Mouse (Mus musculus): Measurements from ENCODE around the gene Zfp706. TPM values are rescaled to one million over a fixed set of nuclear protein-coding genes. Genes with fewer than 3 reads are reported as not detected.

The Zfp706 gene
- polyA plus RNA-seq, 1 experiment from 2014 or later, result 379 TPM

- H3K4me1 ChIP-seq (ENCODE audit: control insufficient read depth, insufficient read depth, low read length), result no peaks in the 10 kb centered on the region; the same call in 1 of the 2 replicates
- no peaks in the 10 kb centered on the region for H3K36me3 ChIP-seq (ENCODE audit: control insufficient read depth, insufficient read depth, low read length)
- no peak overlapping the region for H3K27ac ChIP-seq (replicated peaks; ENCODE audit: low read depth, low read length)
- H3K9me3 ChIP-seq (ENCODE audit: control insufficient read depth, low read length), result no peaks in the 10 kb centered on the region
- ATAC-seq (ENCODE audit: low read depth) (no peak), DNase-seq (ENCODE audit: low spot score) (no peak)
- H3K27me3 ChIP-seq (replicated peaks; ENCODE audit: control insufficient read depth, insufficient read depth, low read length), result no peaks in the 10 kb centered on the region
- no peak overlapping the region for H3K4me2 ChIP-seq (ENCODE audit: low read depth, low read length)
- no peak overlapping the region for H3K9ac ChIP-seq (ENCODE audit: low read depth, low read length)
- H3K4me3 ChIP-seq (ENCODE audit: low read depth, low read length), result no peak overlapping the region
Observed at GRCm38 (mm10) chr15:37027956-37028355, 20.4 kb upstream of the Zfp706 start.

GRCm38 (mm10) chr15:37026458-37026857, 18.9 kb upstream of the Zfp706 start:
- ATAC-seq (ENCODE audit: low read depth), result no peak
- WGBS, result 78% methylated on average over 4 of the region's 4 CpGs

GRCm38 (mm10) chr15:37020581-37021245, 13.1 kb upstream of the Zfp706 start:
- no peaks in the 10 kb centered on the region for H3K27me3 ChIP-seq (replicated peaks; ENCODE audit: control insufficient read depth, insufficient read depth, low read length)
- ATAC-seq (ENCODE audit: low read depth) (no peak), DNase-seq (ENCODE audit: low spot score) (no peak)

More at GRCm38 (mm10) chr15:37026458-37026857, 18.9 kb upstream of the Zfp706 start:
- Histone ChIP-seq H3K27me3 (replicated peaks; ENCODE audit: control insufficient read depth, insufficient read depth, low read length) (no peaks in the 10 kb centered on the region), H3K4me3 (ENCODE audit: low read depth, low read length) (no peak overlapping the region), H3K36me3 (ENCODE audit: control insufficient read depth, insufficient read depth, low read length) (no peaks in the 10 kb centered on the region), H3K4me2 (ENCODE audit: low read depth, low read length) (no peak overlapping the region), H3K9ac (ENCODE audit: low read depth, low read length) (no peak overlapping the region), H3K9me3 (ENCODE audit: control insufficient read depth, low read length) (no peaks in the 10 kb centered on the region), H3K4me1 (ENCODE audit: control insufficient read depth, insufficient read depth, low read length) (no peaks in the 10 kb centered on the region; the same call in 1 of the 2 replicates), H3K27ac (replicated peaks; ENCODE audit: low read depth, low read length) (no peak overlapping the region)
- no peak for DNase-seq (ENCODE audit: low spot score)

GRCm38 (mm10) chr15:37019434-37019833, 11.9 kb upstream of the Zfp706 start:
- Histone ChIP-seq H3K4me3 (ENCODE audit: low read depth, low read length) (no peak overlapping the region), H3K36me3 (ENCODE audit: control insufficient read depth, insufficient read depth, low read length) (no peaks in the 10 kb centered on the region), H3K9ac (ENCODE audit: low read depth, low read length) (no peak overlapping the region), H3K27me3 (replicated peaks; ENCODE audit: control insufficient read depth, insufficient read depth, low read length) (no peaks in the 10 kb centered on the region), H3K4me2 (ENCODE audit: low read depth, low read length) (no peak overlapping the region), H3K9me3 (ENCODE audit: control insufficient read depth, low read length) (no peaks in the 10 kb centered on the region), H3K27ac (replicated peaks; ENCODE audit: low read depth, low read length) (no peak overlapping the region), H3K4me1 (ENCODE audit: control insufficient read depth, insufficient read depth, low read length) (no peaks in the 10 kb centered on the region)
- 80% methylated on average over 3 of the region's 3 CpGs for WGBS
- DNase-seq (ENCODE audit: low spot score) (no peak), ATAC-seq (ENCODE audit: low read depth) (no peak)

More at GRCm38 (mm10) chr15:37020581-37021245, 13.1 kb upstream of the Zfp706 start:
- H3K9ac ChIP-seq (ENCODE audit: low read depth, low read length), result no peak overlapping the region
- no peak overlapping the region for H3K4me2 ChIP-seq (ENCODE audit: low read depth, low read length)
- H3K4me3 ChIP-seq (ENCODE audit: low read depth, low read length), result no peak overlapping the region
- H3K36me3 ChIP-seq (ENCODE audit: control insufficient read depth, insufficient read depth, low read length), result no peaks in the 10 kb centered on the region
- no peak overlapping the region for H3K27ac ChIP-seq (replicated peaks; ENCODE audit: low read depth, low read length)
- H3K4me1 ChIP-seq (ENCODE audit: control insufficient read depth, insufficient read depth, low read length), result no peaks in the 10 kb centered on the region
- no peaks in the 10 kb centered on the region for H3K9me3 ChIP-seq (ENCODE audit: control insufficient read depth, low read length)

GRCm38 (mm10) chr15:37011897-37012296, 4.3 kb upstream of the Zfp706 start:
- Histone ChIP-seq H3K9ac (ENCODE audit: low read depth, low read length) (no peak overlapping the region), H3K27me3 (replicated peaks; ENCODE audit: control insufficient read depth, insufficient read depth, low read length) (no peaks in the 10 kb centered on the region), H3K4me2 (ENCODE audit: low read depth, low read length) (no peak overlapping the region), H3K4me3 (ENCODE audit: low read depth, low read length) (no peak overlapping the region), H3K4me1 (ENCODE audit: control insufficient read depth, insufficient read depth, low read length) (0 out of 2 replicates have a peak, but pooled peaks cover 5% of the 10 kb centered on the region), H3K27ac (replicated peaks; ENCODE audit: low read depth, low read length) (no peak overlapping the region), H3K36me3 (ENCODE audit: control insufficient read depth, insufficient read depth, low read length) (no peaks in the 10 kb centered on the region), H3K9me3 (ENCODE audit: control insufficient read depth, low read length) (no peaks in the 10 kb centered on the region)
- no peak for DNase-seq (ENCODE audit: low spot score)
- WGBS, result 92% methylated on average over 7 of the region's 7 CpGs
- ATAC-seq (ENCODE audit: low read depth), result no peak

GRCm38 (mm10) chr15:37011316-37011715, 3.7 kb upstream of the Zfp706 start:
- no peak overlapping the region for H3K9ac ChIP-seq (ENCODE audit: low read depth, low read length)
- H3K4me3 ChIP-seq (ENCODE audit: low read depth, low read length), result no peak overlapping the region
- DNase-seq (ENCODE audit: low spot score), result no peak
- no peak overlapping the region for H3K4me2 ChIP-seq (ENCODE audit: low read depth, low read length)
- H3K9me3 ChIP-seq (ENCODE audit: control insufficient read depth, low read length), result no peaks in the 10 kb centered on the region
- H3K36me3 ChIP-seq (ENCODE audit: control insufficient read depth, insufficient read depth, low read length), result no peaks in the 10 kb centered on the region
- H3K27ac ChIP-seq (replicated peaks; ENCODE audit: low read depth, low read length), result no peak overlapping the region
- 51% methylated on average over 3 of the region's 3 CpGs for WGBS
- H3K27me3 ChIP-seq (replicated peaks; ENCODE audit: control insufficient read depth, insufficient read depth, low read length), result no peaks in the 10 kb centered on the region
- H3K4me1 ChIP-seq (ENCODE audit: control insufficient read depth, insufficient read depth, low read length), result 0 out of 2 replicates have a peak, but pooled peaks cover 5% of the 10 kb centered on the region
- ATAC-seq (ENCODE audit: low read depth), result no peak

GRCm38 (mm10) chr15:37008546-37008945, 973 bp upstream of the Zfp706 start:
- H3K9me3 ChIP-seq (ENCODE audit: control insufficient read depth, low read length), result no peaks in the 10 kb centered on the region
- H3K36me3 ChIP-seq (ENCODE audit: control insufficient read depth, insufficient read depth, low read length), result no peaks in the 10 kb centered on the region; the same call in 1 of the 2 replicates
- H3K4me3 ChIP-seq (ENCODE audit: low read depth, low read length), result no peak overlapping the region
- no peak overlapping the region for H3K27ac ChIP-seq (replicated peaks; ENCODE audit: low read depth, low read length)
- no peak overlapping the region for H3K9ac ChIP-seq (ENCODE audit: low read depth, low read length)
- DNase-seq (ENCODE audit: low spot score), result no peak
- ATAC-seq (ENCODE audit: low read depth), result no peak
- H3K4me1 ChIP-seq (ENCODE audit: control insufficient read depth, insufficient read depth, low read length), result 0 out of 2 replicates have a peak, but pooled peaks cover 14% of the 10 kb centered on the region
- H3K4me2 ChIP-seq (ENCODE audit: low read depth, low read length), result no peak overlapping the region
- no peaks in the 10 kb centered on the region for H3K27me3 ChIP-seq (replicated peaks; ENCODE audit: control insufficient read depth, insufficient read depth, low read length)

GRCm38 (mm10) chr15:37007959-37008419, 416 bp upstream of the Zfp706 start:
- ATAC-seq (ENCODE audit: low read depth) (no peak), DNase-seq (ENCODE audit: low spot score) (no peak)
- no peaks in the 10 kb centered on the region for H3K27me3 ChIP-seq (replicated peaks; ENCODE audit: control insufficient read depth, insufficient read depth, low read length)
- peaks cover 4% of the 10 kb centered on the region for H3K36me3 ChIP-seq (ENCODE audit: control insufficient read depth, insufficient read depth, low read length)
- peak overlapping the region; percentile 96 for H3K27ac ChIP-seq (replicated peaks; ENCODE audit: low read depth, low read length)
- H3K9ac ChIP-seq (ENCODE audit: low read depth, low read length), result peak overlapping the region; percentile 98
- H3K4me3 ChIP-seq (ENCODE audit: low read depth, low read length), result peak overlapping the region; percentile 97
- 29% methylated on average over 8 of the region's 8 CpGs for WGBS
- H3K4me1 ChIP-seq (ENCODE audit: control insufficient read depth, insufficient read depth, low read length), result 0 out of 2 replicates have a peak, but pooled peaks cover 14% of the 10 kb centered on the region
- peak overlapping the region; percentile 62 for H3K4me2 ChIP-seq (ENCODE audit: low read depth, low read length)
- no peaks in the 10 kb centered on the region for H3K9me3 ChIP-seq (ENCODE audit: control insufficient read depth, low read length)

All from embryonic facial prominence, embryonic 14.5 days (tissue).